Mouse (Mus musculus) heart, adult 2 months (tissue): ENCODE measurements around the gene Ncstn. TPM values are rescaled to one million over a fixed set of nuclear protein-coding genes. Genes with fewer than 3 reads are reported as not detected.

ENCODE experiments used
- DNase-seq, 2 experiments: peaks; one replicate each; pipeline ENCODE4 v3.0.0; 2021
- H3K27ac ChIP-seq: fragments of 200-600 bp; 2 replicates; pipeline ENCODE4 v1.8.1; 2022
- H3K27me3 ChIP-seq: fragments of 200-500 bp; 2 replicates; pipeline ENCODE4 v1.6.1; 2012; ENCODE audit warnings: mild to moderate bottlenecking, low read length, inconsistent platforms, mixed read lengths; ENCODE audit not compliant: control insufficient read depth, insufficient read depth
- H3K36me3 ChIP-seq: fragments of 200-500 bp; 2 replicates; pipeline ENCODE4 v1.6.1; 2012; ENCODE audit warnings: low read length, inconsistent platforms; ENCODE audit not compliant: control insufficient read depth, insufficient read depth
- H3K4me1 ChIP-seq: fragments of 200-500 bp; 2 replicates; pipeline ENCODE4 v1.6.1; 2011; ENCODE audit warnings: low read length; ENCODE audit not compliant: control insufficient read depth, insufficient read depth
- H3K4me3 ChIP-seq: fragments of 200-600 bp; 2 replicates; pipeline ENCODE4 v1.8.1; 2022
- H3K79me2 ChIP-seq: fragments of 200-500 bp; replicated peaks from 2 replicates; pipeline ENCODE4 v1.6.1; 2012; ENCODE audit warnings: mild to moderate bottlenecking, inconsistent platforms, low read length, moderate library complexity, mixed read lengths; ENCODE audit not compliant: control insufficient read depth, insufficient read depth
- H3K9ac ChIP-seq: fragments of 200-500 bp; 2 replicates; pipeline ENCODE4 v1.6.1; 2012; ENCODE audit warnings: low read depth, mild to moderate bottlenecking, control low read depth, inconsistent platforms, low read length, mixed read lengths
- CTCF ChIP-seq: fragments of 200-600 bp; IDR thresholded peaks from 2 replicates; pipeline ENCODE4 v1.8.1; 2022; ENCODE audit warnings: antibody characterized with exemption, mild to moderate bottlenecking, moderate library complexity
- EP300 ChIP-seq: fragments of 200-500 bp; IDR thresholded peaks from 2 replicates; pipeline ENCODE4 v1.6.1; 2011; ENCODE audit warnings: low read depth, low read length, control low read depth; ENCODE audit not compliant: insufficient read depth
- POLR2A ChIP-seq: fragments of 200-500 bp; IDR thresholded peaks from 2 replicates; pipeline ENCODE4 v1.6.1; 2011; ENCODE audit warnings: mild to moderate bottlenecking, low read depth, low read length, control low read depth; ENCODE audit not compliant: insufficient read depth
- WGBS: fragments of 180-500 bp; shearing (Covaris S2); methylation state at CpG from one replicate; pipeline ENCODE4 v1.1.7; 2018; 5-methylcytosine and 5-hydroxymethylcytosine counted together
- intact Hi-C: fragments of 180-260 bp; cut with DNase I; formaldehyde crosslinking; loops from one replicate; pipeline ENCODE4 v1.15.1; 2025
- polyA plus RNA-seq: library from polyadenylated mRNA; depleted of rRNA; stranded (reverse); fragments of >200 nt; gene quantifications from 2 replicates; pipeline ENCODE4 v1.2.3, GENCODE M21; 2012
- total RNA-seq, 2 experiments: library from RNA; stranded (reverse); gene quantifications; 2 replicates each; pipeline ENCODE4 v1.2.3; 2021

Ncstn gene
- total and polyA plus RNA-seq, 3 experiments = 41.5 to 63.3 (median 43.2) TPM

- no peak for TF ChIP-seq POLR2A
- no peak for TF ChIP-seq EP300
- no peak for TF ChIP-seq CTCF
- DNase-seq = no peak
- H3K27ac ChIP-seq = no peak overlapping the region
- no peak overlapping the region for H3K9ac ChIP-seq
- H3K36me3 ChIP-seq = no peaks in the 10 kb centered on the region
- no peaks in the 10 kb centered on the region for H3K4me1 ChIP-seq
- intact Hi-C loops = no loop called here
- peaks cover 9% of the 10 kb centered on the region for H3K27me3 ChIP-seq
- no peaks in the 10 kb centered on the region for H3K79me2 ChIP-seq
- 74% methylated on average over 6 of the region's 6 CpGs for WGBS
- H3K4me3 ChIP-seq = no peak overlapping the region
Measured at GRCm38 (mm10) chr1:172058321-172058720, 24.3 kb downstream of the Ncstn start.

- TF ChIP-seq EP300 = no peak
Measured at GRCm38 (mm10) chr1:172057491-172057921, 25.1 kb downstream of the Ncstn start, which contains the start of gene Nhlh1. TSS of gene Nhlh1 (minus strand) at chr1:172057573.

GRCm38 (mm10) chr1:172056251-172056650 lies 26.3 kb downstream of the Ncstn start:
- Histone ChIP-seq H3K36me3 (no peaks in the 10 kb centered on the region), H3K9ac (no peak overlapping the region), H3K4me3 (no peak overlapping the region), H3K4me1 (no peaks in the 10 kb centered on the region), H3K27ac (no peak overlapping the region), H3K79me2 (no peaks in the 10 kb centered on the region), H3K27me3 (peaks cover 11% of the 10 kb centered on the region)
- intact Hi-C loops = no loop called here
- DNase-seq = no peak
- 69% methylated on average over 4 of the region's 4 CpGs for WGBS
- TF ChIP-seq EP300 (no peak), CTCF (no peak), POLR2A (no peak)

More at GRCm38 (mm10) chr1:172057491-172057921, 25.1 kb downstream of the Ncstn start, which contains the start of gene Nhlh1:
- H3K27ac ChIP-seq = no peak within 1 kb of the TSS
- H3K9ac ChIP-seq = no peak within 1 kb of the TSS
- 52% methylated on average over 2 of the region's 2 CpGs for WGBS
- no peak for DNase-seq
- H3K27me3 ChIP-seq = peaks cover 11% of the 10 kb centered on the region
- no peaks in the 10 kb centered on the region for H3K4me1 ChIP-seq
- intact Hi-C loops = no loop called here
- H3K79me2 ChIP-seq = no peaks in the 10 kb centered on the region
- no peak within 1 kb of the TSS for H3K4me3 ChIP-seq
- no peaks in the 10 kb centered on the region for H3K36me3 ChIP-seq

GRCm38 (mm10) chr1:172053541-172054440 lies 28.8 kb downstream of the Ncstn start:
- H3K27ac ChIP-seq = no peak overlapping the region
- H3K79me2 ChIP-seq = no peaks in the 10 kb centered on the region
- no peak for DNase-seq
- WGBS = 5% methylated on average over 42 of the region's 42 CpGs
- no peaks in the 10 kb centered on the region; the same call in 1 of the 2 replicates for H3K4me1 ChIP-seq
- no peak for TF ChIP-seq CTCF
- no peak for TF ChIP-seq POLR2A
- TF ChIP-seq EP300 = no peak
- peaks cover 11% of the 10 kb centered on the region for H3K27me3 ChIP-seq
- H3K9ac ChIP-seq = no peak overlapping the region
- intact Hi-C loops = no loop called here
- no peaks in the 10 kb centered on the region for H3K36me3 ChIP-seq
- H3K4me3 ChIP-seq = peak overlapping the region; percentile 18; the same call in 1 of the 2 replicates

GRCm38 (mm10) chr1:172052766-172053279 lies 29.8 kb downstream of the Ncstn start:
- Histone ChIP-seq H3K79me2 (no peaks in the 10 kb centered on the region), H3K27me3 (peaks cover 11% of the 10 kb centered on the region), H3K36me3 (no peaks in the 10 kb centered on the region), H3K9ac (peak overlapping the region; percentile 19; the same call in 1 of the 2 replicates), H3K4me1 (no peaks in the 10 kb centered on the region; the same call in 1 of the 2 replicates), H3K27ac (no peak overlapping the region), H3K4me3 (no peak overlapping the region)
- intact Hi-C loops = no loop called here
- no peak for TF ChIP-seq POLR2A
- no peak for TF ChIP-seq CTCF
- no peak for TF ChIP-seq EP300
- 14% methylated on average over 10 of the region's 10 CpGs for WGBS
- no peak for DNase-seq

GRCm38 (mm10) chr1:172049131-172049782 lies 33.3 kb downstream of the Ncstn start:
- no peak overlapping the region for H3K9ac ChIP-seq
- H3K79me2 ChIP-seq = no peaks in the 10 kb centered on the region
- peak in 1 of 2 experiments; percentile 22 for DNase-seq
- 45% methylated on average over 13 of the region's 13 CpGs for WGBS
- intact Hi-C loops = no loop called here
- TF ChIP-seq EP300 (no peak), CTCF (no peak), POLR2A (no peak)
- H3K27me3 ChIP-seq = peaks cover 9% of the 10 kb centered on the region
- no peak overlapping the region for H3K27ac ChIP-seq
- H3K4me3 ChIP-seq = no peak overlapping the region
- H3K36me3 ChIP-seq = no peaks in the 10 kb centered on the region
- no peaks in the 10 kb centered on the region; the same call in 1 of the 2 replicates for H3K4me1 ChIP-seq
